Mouse (Mus musculus): ENCODE data around the gene Pdcl3.

Gene Pdcl3

GRCm38 (mm10) chr1:38985308-38985707, at the start of gene Pdcl3:
Pdcl3 (plus strand) TSS chr1:38985608.
- POLR2A ChIA-PET = no interaction called here
- CTCF ChIA-PET = no interaction called here

GRCm38 (mm10) chr1:38936780-38937179, 48.6 kb upstream of the Pdcl3 start:
- ChIA-PET POLR2A (no interaction called here), CTCF (interaction anchor here (0.5 to 1.2 kb wide), 14 partner anchors 9 to 751 kb away, joined by 3 to 15 read pairs (median 4); no protein-coding TSS in a partner anchor)

DNA sequence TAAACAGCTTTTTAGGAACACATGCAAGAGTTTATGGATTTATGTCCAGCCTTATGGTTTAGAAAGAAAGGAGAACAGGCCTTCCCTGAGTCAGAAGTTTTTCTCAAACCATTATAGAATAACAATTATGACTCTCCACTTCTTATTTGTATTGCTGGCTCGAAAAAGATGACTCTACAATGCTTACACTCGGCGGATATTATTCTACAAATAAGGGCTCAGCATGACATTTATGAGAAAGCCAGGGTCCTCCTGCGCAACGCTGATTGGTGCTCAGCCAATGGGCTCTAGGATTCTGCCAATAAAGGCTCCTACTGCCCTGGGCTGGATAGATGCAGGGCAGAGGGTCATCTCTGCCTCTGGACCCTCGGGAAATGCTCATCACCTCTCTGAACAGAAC, 46.6 kb upstream of the Pdcl3 start, which contains the start of gene Nms:
Gene Nms, plus strand, starts transcription at position 301 of the 400 bp plus-strand sequence.
- ChIA-PET POLR2A (no interaction called here), CTCF (interaction anchor here in 1 of 4 experiments (0.7 kb wide), 1 partner anchor 146 kb away, joined by 3 read pairs; no protein-coding TSS in a partner anchor)

GRCm38 (mm10) chr1:38939608-38940007, 45.8 kb upstream of the Pdcl3 start:
- ChIA-PET POLR2A (no interaction called here), CTCF (no interaction called here)

DNA sequence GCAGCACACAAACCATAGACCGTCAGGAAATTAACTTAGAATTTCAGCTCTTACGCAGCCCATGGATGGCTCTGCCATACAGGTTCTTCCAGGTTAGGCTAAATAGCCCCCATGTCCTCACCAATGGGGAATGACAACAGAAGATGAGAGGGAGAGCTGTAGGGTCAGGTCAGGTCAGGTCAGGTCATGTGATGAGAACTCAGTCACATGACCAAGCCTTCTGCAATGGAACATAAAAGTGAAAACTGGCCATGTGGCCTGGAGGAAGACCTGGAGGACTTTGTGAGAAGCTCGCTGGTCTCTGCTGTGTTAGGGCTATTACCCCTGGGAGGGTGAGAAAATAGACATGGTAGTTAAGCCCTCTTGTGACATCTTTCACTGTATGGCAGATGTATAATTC, 29.0 kb upstream of the Pdcl3 start:
- POLR2A ChIA-PET = no interaction called here
- CTCF ChIA-PET = no interaction called here

GRCm38 (mm10) chr1:38969116-38969515, 16.3 kb upstream of the Pdcl3 start:
- ChIA-PET CTCF (interaction anchor here in 1 of 4 experiments (0.6 kb wide), 1 partner anchor 770 kb away, joined by 5 read pairs; no protein-coding TSS in a partner anchor), POLR2A (interaction anchor here in 2 of 4 experiments (0.5 to 0.6 kb wide), 2 partner anchors 197 to 394 kb away, joined by 3 to 4 read pairs; no protein-coding TSS in a partner anchor)

- ChIA-PET POLR2A (no interaction called here), CTCF (interaction anchor here in 1 of 4 experiments (0.6 kb wide), 1 partner anchor 546 kb away, joined by 3 read pairs; no protein-coding TSS in a partner anchor)
Observed at GRCm38 (mm10) chr1:38971712-38972111, 13.7 kb upstream of the Pdcl3 start.

DNA sequence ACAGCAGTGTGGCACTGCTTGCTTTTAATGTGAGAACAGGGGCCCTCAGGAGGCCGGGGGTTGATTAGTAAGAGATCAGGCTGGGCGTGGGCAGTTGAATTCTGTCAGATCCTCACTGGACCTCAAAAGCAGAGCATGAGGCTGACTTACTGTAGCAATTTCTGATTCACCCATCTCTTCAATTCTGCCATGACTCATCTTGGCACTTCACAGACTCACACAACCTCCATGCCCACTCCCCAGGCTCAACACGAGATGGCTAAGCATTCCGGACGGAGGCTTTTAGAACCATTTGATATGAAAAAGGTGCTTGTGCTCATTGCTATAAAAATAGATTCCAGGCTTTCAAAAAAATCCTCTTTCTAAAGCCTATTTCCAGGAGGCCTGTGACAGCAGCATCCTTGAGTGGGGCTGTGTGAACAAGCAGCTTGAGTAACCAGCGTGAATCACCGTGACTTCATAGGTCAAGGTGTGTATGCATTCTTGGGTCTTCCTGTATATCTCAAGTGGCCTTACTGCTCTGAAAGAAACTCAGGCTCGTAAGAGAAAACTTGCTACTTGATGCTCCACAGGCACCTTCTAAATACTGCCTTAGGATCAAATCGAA, 12.3 kb upstream of the Pdcl3 start:
- ChIA-PET POLR2A (no interaction called here), CTCF (interaction anchor here in 1 of 4 experiments (0.6 kb wide), 1 partner anchor 219 kb away, joined by 3 read pairs; no protein-coding TSS in a partner anchor)

DNA sequence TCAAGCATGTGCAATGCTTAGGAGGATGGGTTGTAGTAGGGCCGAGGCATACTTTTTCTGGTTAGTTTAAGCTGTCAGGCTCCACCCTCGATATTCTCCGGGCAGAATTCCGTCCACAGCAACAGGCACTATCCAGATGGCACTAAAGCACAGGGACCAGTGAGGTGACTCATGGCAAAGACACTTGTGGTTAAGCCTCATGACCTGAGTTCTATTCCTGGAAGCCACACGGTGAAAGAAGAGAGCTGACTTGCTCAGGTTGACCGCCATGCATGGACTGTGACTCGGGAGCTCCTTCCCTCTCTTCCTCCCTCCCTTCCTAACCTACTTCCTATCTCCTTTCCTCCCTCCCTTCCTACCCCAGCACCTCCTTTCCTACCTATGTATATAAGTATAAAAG, 5.5 kb upstream of the Pdcl3 start:
- ChIA-PET POLR2A (interaction anchor here in 1 of 4 experiments (1.2 kb wide), 1 partner anchor 11 kb away, joined by 3 read pairs; no protein-coding TSS in a partner anchor), CTCF (interaction anchor here in 1 of 4 experiments (0.6 kb wide), 1 partner anchor 92 kb away, joined by 5 read pairs; no protein-coding TSS in a partner anchor)

DNA sequence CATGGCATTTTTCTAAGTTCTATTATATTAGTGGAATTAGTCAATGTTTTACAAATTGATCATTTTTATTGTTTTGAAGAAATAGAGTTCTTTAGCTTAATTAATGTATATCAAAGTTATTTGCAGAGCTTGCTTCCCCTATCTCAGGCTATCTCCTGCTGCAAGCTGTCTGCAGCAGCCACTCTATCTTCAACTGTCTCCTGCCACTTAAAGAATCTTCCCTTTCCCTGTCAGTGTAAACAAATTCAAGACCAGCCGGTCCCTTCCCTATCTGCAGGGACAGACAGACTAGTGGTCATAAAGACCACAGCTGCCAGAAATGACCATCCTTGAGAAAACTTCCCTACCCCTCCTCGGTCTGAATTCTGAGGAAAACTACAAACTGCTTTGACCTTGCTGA, 1.5 kb upstream of the Pdcl3 start:
- CTCF ChIA-PET = no interaction called here
- POLR2A ChIA-PET = no interaction called here

GRCm38 (mm10) chr1:38987080-38987864, 1.9 kb downstream of the Pdcl3 start:
- POLR2A ChIA-PET = interaction anchor here in 3 of 4 experiments (0.6 to 1.4 kb wide), 10 partner anchors 9 to 389 kb away, joined by 3 to 4 read pairs (median 3); partner anchors contain the start of gene Lonrf2 (in 1 of the 3)
- CTCF ChIA-PET = interaction anchor here in 1 of 4 experiments (0.9 kb wide), 1 partner anchor 266 kb away, joined by 4 read pairs; no protein-coding TSS in a partner anchor

DNA sequence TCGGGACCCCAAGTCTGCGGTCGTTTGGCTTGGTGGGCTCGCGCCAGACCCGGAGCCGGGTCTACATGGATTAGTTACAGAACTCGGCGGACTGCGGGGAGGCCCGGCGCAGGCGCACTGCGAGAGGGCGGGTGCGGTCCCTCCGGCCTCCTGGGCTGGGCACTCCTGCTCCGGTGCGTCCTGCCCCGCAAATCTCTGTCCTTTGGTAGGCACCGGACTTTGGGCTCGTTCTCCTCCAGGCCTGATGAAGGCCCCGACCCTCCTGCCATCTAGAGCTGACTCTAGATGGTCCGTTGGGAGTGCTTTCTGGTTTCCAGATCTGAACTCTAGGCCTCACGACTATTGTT, 2.4 kb downstream of the Pdcl3 start:
- POLR2A ChIA-PET = interaction anchor here in 2 of 4 experiments (0.9 to 1.4 kb wide), 5 partner anchors 8 to 389 kb away, joined by 3 to 4 read pairs (median 3); no protein-coding TSS in a partner anchor
- CTCF ChIA-PET = interaction anchor here in 1 of 4 experiments (0.9 kb wide), 1 partner anchor 266 kb away, joined by 4 read pairs; no protein-coding TSS in a partner anchor

- ChIA-PET POLR2A (interaction anchor here in 2 of 4 experiments (0.9 to 1.2 kb wide), 2 partner anchors 8 to 388 kb away, joined by 3 read pairs; no protein-coding TSS in a partner anchor), CTCF (no interaction called here)
Observed at GRCm38 (mm10) chr1:38988357-38988756, 2.9 kb downstream of the Pdcl3 start.

DNA sequence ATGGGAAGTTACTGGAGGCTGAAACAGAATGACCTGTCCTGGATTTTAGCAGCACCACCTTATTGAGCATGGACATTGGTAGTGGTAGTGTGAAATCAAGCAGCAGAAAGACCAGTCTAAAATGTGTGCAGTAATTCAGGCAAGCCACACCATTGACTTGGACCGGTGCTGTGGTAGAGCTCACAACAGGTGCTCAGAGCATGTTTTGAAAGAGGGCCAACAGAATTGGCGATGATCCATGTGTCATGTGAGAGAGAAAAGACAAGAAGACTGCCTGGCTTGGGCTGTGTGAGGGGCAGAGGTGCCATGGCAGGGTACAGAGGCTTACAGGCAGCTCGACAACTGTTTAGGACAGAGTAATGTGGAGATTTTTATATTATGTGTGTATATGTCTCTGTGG, 7.0 kb downstream of the Pdcl3 start:
- ChIA-PET POLR2A (interaction anchor here in 1 of 4 experiments (0.7 kb wide), 1 partner anchor 41 kb away, joined by 4 read pairs; no protein-coding TSS in a partner anchor), CTCF (interaction anchor here in 1 of 4 experiments (0.7 kb wide), 1 partner anchor 237 kb away, joined by 6 read pairs; no protein-coding TSS in a partner anchor)

- ChIA-PET POLR2A (no interaction called here), CTCF (interaction anchor here in 3 of 4 experiments (0.7 to 1.8 kb wide), 9 partner anchors 9 to 1584 kb away, joined by 3 to 18 read pairs (median 4); no protein-coding TSS in a partner anchor)
Observed at GRCm38 (mm10) chr1:39001106-39001505, 15.7 kb downstream of the Pdcl3 start.

DNA sequence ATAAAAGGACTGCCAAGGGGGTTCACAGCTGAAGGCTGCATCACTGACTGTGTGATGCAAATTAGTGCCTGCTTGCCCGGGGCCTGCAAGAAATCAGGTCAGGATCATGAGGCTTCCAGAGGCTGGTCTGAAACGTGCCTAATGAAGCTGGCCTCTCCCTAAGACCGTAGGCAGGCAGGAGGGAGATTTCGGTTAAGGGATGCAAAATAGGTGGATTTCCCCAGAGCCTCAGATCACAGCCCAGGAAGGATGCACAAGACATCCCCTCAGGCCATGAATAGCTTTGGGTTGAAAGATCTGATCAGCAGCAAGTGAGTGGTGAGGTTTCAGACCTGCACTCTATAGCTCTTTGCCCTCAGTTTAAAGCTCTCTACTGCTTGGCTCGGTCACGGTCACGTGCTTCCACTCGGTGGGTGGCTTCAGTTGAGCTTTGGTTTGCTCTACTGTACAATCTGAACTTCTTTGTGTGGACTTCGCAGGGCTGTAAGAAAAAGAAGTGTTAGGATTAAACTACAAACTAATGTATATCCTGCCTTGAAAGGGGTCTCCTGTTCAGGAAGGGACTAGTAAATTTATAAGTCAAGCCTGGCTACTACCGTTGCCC, 20.4 kb downstream of the Pdcl3 start:
- ChIA-PET POLR2A (interaction anchor here in 3 of 4 experiments (0.9 to 2.0 kb wide), 11 partner anchors 9 to 523 kb away, joined by 3 to 6 read pairs (median 3); no protein-coding TSS in a partner anchor), CTCF (interaction anchor here (0.6 to 1.3 kb wide), 9 partner anchors 70 to 806 kb away, joined by 3 to 13 read pairs (median 3); partner anchors contain the start of gene Npas2 (in 1 of the 4))

DNA sequence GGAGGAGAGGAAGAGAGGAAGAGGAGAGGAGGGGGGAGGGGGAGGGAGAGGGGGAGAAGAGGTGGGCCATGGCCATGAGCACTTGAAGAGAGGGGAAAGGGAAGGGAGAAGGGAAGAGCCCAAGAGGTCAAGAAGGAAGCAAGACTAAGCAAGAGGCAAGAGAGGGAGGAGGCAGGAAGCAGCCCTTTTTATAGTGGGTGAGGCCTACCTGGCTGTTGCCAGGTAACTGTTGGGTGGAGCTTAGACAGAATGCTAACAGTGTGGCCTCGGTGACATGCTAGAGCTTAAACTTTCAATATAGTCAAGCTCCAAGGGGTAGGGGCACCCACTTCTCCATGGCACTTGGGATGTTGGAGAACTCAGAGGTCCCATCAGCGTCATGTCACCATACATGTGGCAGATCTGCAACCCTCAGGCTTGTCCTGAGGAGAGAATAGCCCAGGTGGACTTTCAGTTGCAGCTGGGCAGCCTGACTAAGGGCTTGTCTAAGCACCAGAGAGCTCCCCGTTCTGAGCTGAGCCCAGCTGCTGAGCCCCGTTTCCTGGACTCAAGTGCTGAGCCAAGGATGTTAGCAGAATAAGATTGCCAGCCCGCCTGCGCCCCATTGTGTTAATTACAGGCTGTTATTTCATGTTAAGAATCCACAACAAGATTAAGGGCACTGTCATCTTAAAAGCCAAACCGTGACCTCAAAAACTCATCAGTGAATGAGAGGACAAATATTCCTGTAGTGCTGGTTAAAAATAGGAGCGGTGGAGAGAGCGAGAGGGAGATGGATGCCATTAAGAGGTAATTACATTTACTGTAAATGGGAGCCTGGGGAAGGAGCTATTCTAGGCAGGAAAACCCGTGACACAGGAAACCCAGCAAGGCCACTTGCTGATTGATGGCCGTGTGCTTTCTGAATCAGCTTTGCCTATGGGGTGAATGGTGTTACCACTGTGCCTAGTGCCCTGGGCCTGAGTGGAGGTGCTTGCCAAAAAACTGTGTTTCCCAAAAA, 21.7 kb downstream of the Pdcl3 start:
- POLR2A ChIA-PET = interaction anchor here in 3 of 4 experiments (0.6 to 1.1 kb wide), 10 partner anchors 20 to 1046 kb away, joined by 3 to 8 read pairs (median 4); no protein-coding TSS in a partner anchor

More for the DNA sequence above, 21.7 kb downstream of the Pdcl3 start:
- CTCF ChIA-PET = interaction anchor here in 3 of 4 experiments (0.6 to 1.3 kb wide), 6 partner anchors 69 to 524 kb away, joined by 3 to 6 read pairs (median 4); no protein-coding TSS in a partner anchor
